Mouse (Mus musculus) CH12.LX (cell line): ENCODE results near the gene Trhr2.

Experiments used
- CTCF ChIP-seq, 2 experiments: IDR thresholded peaks in 1 of 2; conservative IDR thresholded peaks in 1 of 2; 2 replicates each; pipeline ENCODE4 v1.5.1; 2011 to 2012; ENCODE audit warnings: low read depth in 2 of 2, low read length in 2 of 2, improper control_type of control experiment in 1 of 2, inconsistent platforms in 1 of 2, mild to moderate bottlenecking in 1 of 2, moderate library complexity in 1 of 2
- ELF1 ChIP-seq: IDR thresholded peaks from 2 replicates; pipeline ENCODE4 v1.6.1; 2014; ENCODE audit warnings: low read depth, mild to moderate bottlenecking, inconsistent platforms, low read length, improper control_type of control experiment
- EP300 ChIP-seq: IDR thresholded peaks from 2 replicates; pipeline ENCODE4 v1.6.1; 2011; ENCODE audit warnings: low read length, improper control_type of control experiment
- KAT2A ChIP-seq: IDR thresholded peaks from 2 replicates; pipeline ENCODE4 v1.6.1; 2012; ENCODE audit warnings: low read length, improper control_type of control experiment, inconsistent platforms; ENCODE audit not compliant: insufficient replicate concordance
- MAFK ChIP-seq: IDR thresholded peaks from 2 replicates; pipeline ENCODE4 v1.6.1; 2011; ENCODE audit warnings: low read length, improper control_type of control experiment; ENCODE audit not compliant: insufficient replicate concordance
- MXI1 ChIP-seq: IDR thresholded peaks from 2 replicates; pipeline ENCODE4 v1.6.1; 2011; ENCODE audit warnings: mild to moderate bottlenecking, low read depth, low read length, improper control_type of control experiment
- NRF1 ChIP-seq: IDR thresholded peaks from 2 replicates; pipeline ENCODE4 v1.6.1; 2014; ENCODE audit warnings: low read depth, mild to moderate bottlenecking, inconsistent platforms, low read length, improper control_type of control experiment, moderate library complexity
- POLR2A ChIP-seq: IDR thresholded peaks from 2 replicates; pipeline ENCODE4 v1.6.1; 2011; ENCODE audit warnings: low read depth, mild to moderate bottlenecking, improper control_type of control experiment, low read length
- TBP ChIP-seq: conservative IDR thresholded peaks from 2 replicates; pipeline ENCODE4 v1.6.1; 2011; ENCODE audit warnings: low read depth, low read length, improper control_type of control experiment
- TCF12 ChIP-seq: IDR thresholded peaks from 2 replicates; pipeline ENCODE4 v1.6.1; 2014; ENCODE audit warnings: low read depth, mild to moderate bottlenecking, inconsistent platforms, low read length, improper control_type of control experiment
- ZNF384 ChIP-seq: IDR thresholded peaks from 2 replicates; pipeline ENCODE4 v1.6.1; 2012; ENCODE audit warnings: low read depth, low read length, improper control_type of control experiment, inconsistent platforms

DNA sequence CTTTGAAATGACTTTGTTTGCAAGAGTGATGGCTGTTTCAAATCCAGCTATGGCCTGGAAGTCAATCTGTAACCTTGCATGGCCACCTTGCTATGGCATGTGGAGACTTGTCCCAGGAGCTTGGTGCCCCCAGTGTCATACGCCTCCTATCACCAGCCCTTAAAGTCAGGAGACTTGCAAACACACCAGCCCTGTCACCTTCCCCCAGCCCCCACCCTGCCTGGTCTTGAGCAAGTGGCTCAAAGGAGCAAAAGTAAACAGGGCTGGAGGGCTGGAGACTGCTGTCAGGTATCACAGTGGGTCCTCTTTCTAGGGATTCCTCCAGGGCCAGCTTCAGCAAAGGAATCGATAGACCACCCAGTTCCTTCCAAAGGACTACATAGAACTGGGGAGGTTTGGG lies 49.4 kb downstream of the Trhr2 start:
- TF ChIP-seq ELF1 (no peak), TCF12 (no peak), CTCF (conservative IDR thresholded peaks at IDR 0.05 in 1 of 2, IDR thresholded peaks at IDR 0.05 in 1 of 2; ENCODE audit: low read depth in 2 of 2, low read length in 2 of 2) (no peak), POLR2A (no peak), TBP (no peak), MAFK (no peak), ZNF384 (no peak), NRF1 (no peak), MXI1 (no peak), EP300 (no peak), KAT2A (no peak)
